Mouse (Mus musculus) liver, postnatal 0 days (tissue): ENCODE results near the gene Rara.

Experiments
- CTCF ChIP-seq: sonication (generic); IDR thresholded peaks from 2 replicates; pipeline ENCODE4 v1.5.1; 2016; ENCODE audit warnings: antibody characterized with exemption, low read depth
- EP300 ChIP-seq: IDR thresholded peaks from 2 replicates; pipeline ENCODE4 v1.6.1; 2016; ENCODE audit warnings: antibody characterized with exemption, low read depth, mild to moderate bottlenecking

DNA sequence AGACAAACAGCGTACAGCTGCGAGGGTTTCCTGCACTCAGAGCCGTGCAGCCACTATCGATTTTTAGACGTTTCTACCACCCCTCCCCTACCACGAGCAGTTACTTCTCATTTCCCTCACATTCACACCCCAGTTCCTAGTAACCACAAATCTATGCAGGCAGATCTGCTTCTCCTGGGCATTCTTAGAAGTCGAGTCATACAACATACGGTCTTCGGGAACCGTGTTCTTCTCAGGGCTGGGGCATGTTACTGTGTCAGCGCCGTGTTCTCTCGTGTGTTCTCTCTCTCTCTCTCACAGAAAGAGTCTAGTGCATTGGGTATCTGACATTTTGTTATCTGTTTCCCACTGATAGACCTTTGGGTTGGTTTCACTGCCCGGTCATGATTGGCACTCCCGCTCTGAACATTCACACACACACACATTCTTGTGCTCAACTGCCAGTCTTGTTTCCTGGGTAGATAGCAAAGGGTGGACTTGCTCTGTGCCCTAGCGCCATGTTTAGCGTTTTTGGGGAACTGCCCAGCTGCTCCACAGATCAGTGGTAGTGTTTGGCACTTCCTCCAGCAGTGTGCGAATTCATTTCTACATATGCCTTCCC, 20.5 kb downstream of the Rara start:
- TF ChIP-seq CTCF, result no peak
- 0 out of 2 replicates have a peak, but pooled peaks have one; percentile 24 for TF ChIP-seq EP300
